Mouse (Mus musculus) heart, postnatal 0 days (tissue): ENCODE measurements around the gene Cct5.

ENCODE experiments used
- CTCF ChIP-seq: IDR thresholded peaks from 2 replicates; pipeline ENCODE4 v1.5.1; 2016; ENCODE audit warnings: antibody characterized with exemption, control low read depth, low read depth
- EP300 ChIP-seq: IDR thresholded peaks from 2 replicates; pipeline ENCODE4 v1.6.1; 2016; ENCODE audit warnings: antibody characterized with exemption, low read depth

DNA sequence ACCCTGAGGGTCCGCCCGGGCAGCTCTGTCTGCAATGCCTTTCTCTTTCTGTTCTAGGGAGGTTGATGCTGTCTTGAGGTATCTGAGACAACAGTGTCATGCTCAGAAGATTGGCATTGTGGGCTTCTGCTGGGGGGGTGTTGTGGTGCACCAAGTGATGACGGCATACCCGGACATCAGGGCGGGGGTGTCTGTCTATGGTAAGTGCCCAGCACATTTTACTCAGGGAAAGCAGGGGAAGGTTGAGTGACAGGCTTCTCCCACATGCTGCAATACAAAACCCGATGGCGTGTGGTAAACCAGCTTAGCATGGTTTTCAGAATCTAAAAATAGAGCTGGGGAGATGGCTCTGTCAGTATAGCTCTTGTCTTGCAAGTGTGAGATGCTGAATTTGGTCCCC, 16.4 kb downstream of the Cct5 start:
- no peak for TF ChIP-seq CTCF
- TF ChIP-seq EP300: no peak
